Mouse (Mus musculus) G1E (cell line): ENCODE data around the gene Tmem140.

Source experiments
- CTCF ChIP-seq: IDR thresholded peaks from 2 replicates; pipeline ENCODE4 v1.5.1; 2012; ENCODE audit warnings: low read depth, low read length, inconsistent platforms, mixed read lengths
- GATA1 ChIP-seq: IDR thresholded peaks from 2 replicates; pipeline ENCODE4 v1.6.1; 2012; ENCODE audit warnings: borderline replicate concordance, low read length, inconsistent platforms, mixed read lengths
- TAL1 ChIP-seq: conservative IDR thresholded peaks from 2 replicates; pipeline ENCODE4 v1.6.1; 2012; ENCODE audit warnings: low read depth, low read length, inconsistent platforms, mixed read lengths

DNA sequence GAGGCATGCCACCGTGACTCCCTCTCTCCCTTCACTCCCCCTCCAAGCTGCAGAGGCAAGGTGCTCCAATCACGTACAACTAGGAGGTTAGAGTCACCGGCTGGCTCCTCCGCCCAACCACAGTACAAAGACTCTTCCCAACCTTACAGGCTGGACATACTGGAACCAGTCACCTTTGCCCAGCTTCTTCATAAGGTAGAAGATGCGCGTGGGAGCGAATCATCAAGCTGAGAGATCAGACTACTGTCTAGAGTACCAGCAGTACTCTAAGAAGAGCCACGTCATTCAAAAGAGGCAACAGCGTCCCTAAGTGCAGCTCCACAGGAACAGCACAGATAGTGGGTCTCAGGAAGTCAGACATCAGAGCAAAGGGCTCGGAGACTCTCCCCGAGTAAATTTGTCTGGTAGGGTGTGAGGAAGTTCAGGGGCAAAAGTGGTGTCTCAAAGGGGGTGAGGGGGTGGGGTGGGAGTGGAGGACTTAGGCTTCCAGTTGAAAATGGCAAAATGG, 1.3 kb upstream of the Tmem140 start:
- TF ChIP-seq CTCF (no peak), GATA1 (no peak), TAL1 (no peak)
